In the genomic region with DNA sequence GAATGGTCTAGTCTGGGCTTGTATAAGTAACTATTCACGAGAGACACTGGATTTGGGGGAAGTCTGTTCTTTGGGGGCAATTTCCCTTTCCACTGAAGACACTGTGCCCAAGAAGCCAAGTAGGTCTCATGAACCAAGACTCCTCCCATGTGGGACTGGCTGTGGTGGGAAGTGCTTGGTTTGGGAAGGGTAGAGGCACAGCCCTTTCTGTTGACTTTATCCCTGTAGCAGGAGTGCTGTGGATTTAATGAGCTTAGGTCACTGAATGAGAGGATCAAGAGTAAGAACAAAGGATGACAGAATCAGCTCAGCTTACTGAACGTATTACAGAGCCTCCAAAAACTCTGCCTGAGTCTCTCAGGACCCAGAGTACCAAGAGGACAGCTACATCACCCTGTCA, we compare ENCODE assay signal across 26 mouse cellular contexts.
A peak's percentile ranks its signal among the peaks of the same experiment; 100 is the strongest.
DNase-seq lines count a peak whose midpoint lies in the region; ATAC-seq and TF ChIP-seq lines count a peak whose summit lies in the region.
"Had no signal": no experiment of that assay in that cellular context is flagged by ENCODE, and none has a peak within 500 bp of the region (broad histone marks: within the 10 kb centered on the region; RNA-seq: fewer than 3 reads in every experiment).

No protein-coding gene starts in this region.

- no peaks in the 10 kb centered on the region for H3K27me3 ChIP-seq in lung, embryonic 15.5 days
- no peaks in the 10 kb centered on the region for H3K27me3 ChIP-seq in midbrain, embryonic 13.5 days
- H3K27me3 ChIP-seq in midbrain, postnatal 0 days (ENCODE audit: insufficient read depth, low read length) = no peaks in the 10 kb centered on the region
- no peaks in the 10 kb centered on the region for H3K27me3 ChIP-seq in embryonic facial prominence, embryonic 14.5 days (replicated peaks; ENCODE audit: control insufficient read depth, insufficient read depth, low read length)
- H3K27me3 ChIP-seq: CH12.LX; forebrain, embryonic 12.5 days; forebrain, embryonic 15.5 days; hindbrain, embryonic 12.5 days; hindbrain, embryonic 15.5 days had no signal

- TF ChIP-seq CTCF in midbrain, postnatal 0 days (IDR thresholded peaks at IDR 0.05) = no peak

- H3K9me3 ChIP-seq in lung, embryonic 15.5 days = no peaks in the 10 kb centered on the region
- H3K9me3 ChIP-seq in midbrain, embryonic 13.5 days = no peaks in the 10 kb centered on the region
- H3K9me3 ChIP-seq in midbrain, postnatal 0 days (ENCODE audit: low read length) = no peaks in the 10 kb centered on the region
- no peaks in the 10 kb centered on the region for H3K9me3 ChIP-seq in embryonic facial prominence, embryonic 14.5 days (ENCODE audit: control insufficient read depth, low read length)
- H3K9me3 ChIP-seq: forebrain, embryonic 12.5 days; forebrain, embryonic 15.5 days; hindbrain, embryonic 12.5 days; hindbrain, embryonic 15.5 days had no signal

- no peak for DNase-seq in lung, postnatal 10 days
- no peak for DNase-seq in midbrain, postnatal 0 days (ENCODE audit: low spot score)
- DNase-seq in embryonic facial prominence, embryonic 14.5 days (ENCODE audit: low spot score) = peak; percentile 24
- no peak for DNase-seq in right cerebral cortex, adult 18-20 months
- no peak for DNase-seq in adrenal gland, postnatal 4 days (ENCODE audit: low spot score in 2 of 2)
- DNase-seq: adrenal gland, postnatal 10 days; adrenal gland, postnatal 36 days; B cell, adult 2 months; cerebellum, adult 11-12 months; cerebellum, adult 8-10 months; cerebellum, postnatal 10 days; cerebellum, postnatal 36 days; embryo, embryonic 11 days; gastrocnemius, postnatal 25 days; heart, adult 2 months had no signal

- 0 out of 2 replicates have a peak overlapping the region, but pooled peaks have one; percentile 4 for H3K27ac ChIP-seq in lung, embryonic 15.5 days
- H3K27ac ChIP-seq in midbrain, embryonic 13.5 days = no peak overlapping the region
- no peak overlapping the region for H3K27ac ChIP-seq in midbrain, postnatal 0 days (ENCODE audit: low read depth, low read length)
- H3K27ac ChIP-seq in embryonic facial prominence, embryonic 14.5 days (replicated peaks; ENCODE audit: low read depth, low read length) = no peak overlapping the region
- H3K27ac ChIP-seq: forebrain, embryonic 12.5 days; forebrain, embryonic 15.5 days; heart, adult 2 months; hindbrain, embryonic 12.5 days; hindbrain, embryonic 15.5 days had no signal

- 30% methylated on average over 2 of the region's 2 CpGs for WGBS in lung, embryonic 15.5 days
- WGBS in midbrain, embryonic 13.5 days = 23% methylated on average over 2 of the region's 2 CpGs
- 37% methylated on average over 2 of the region's 2 CpGs for WGBS in midbrain, postnatal 0 days
- 23% methylated on average over 2 of the region's 2 CpGs for WGBS in embryonic facial prominence, embryonic 14.5 days

- no peak for ATAC-seq in lung, embryonic 15.5 days (ENCODE audit: borderline replicate concordance, extremely low read depth, low FRiP score, low TSS enrichment)
- ATAC-seq in midbrain, embryonic 13.5 days = 0 out of 2 replicates have a peak, but pooled peaks have one; percentile 50
- no peak for ATAC-seq in midbrain, postnatal 0 days (ENCODE audit: low FRiP score)
- peak; percentile 56; the same call in 1 of the 2 replicates for ATAC-seq in embryonic facial prominence, embryonic 14.5 days (ENCODE audit: low read depth)
- ATAC-seq: Patski had no signal

- H3K4me3 ChIP-seq in lung, embryonic 15.5 days = no peak overlapping the region
- no peak overlapping the region for H3K4me3 ChIP-seq in midbrain, embryonic 13.5 days (replicated peaks)
- no peak overlapping the region for H3K4me3 ChIP-seq in midbrain, postnatal 0 days (ENCODE audit: low read depth, low read length)
- no peak overlapping the region for H3K4me3 ChIP-seq in embryonic facial prominence, embryonic 14.5 days (ENCODE audit: low read depth, low read length)
- H3K4me3 ChIP-seq: erythroblast, embryonic 14.5 days; forebrain, embryonic 12.5 days; forebrain, embryonic 15.5 days; heart, adult 2 months; hindbrain, embryonic 12.5 days; hindbrain, embryonic 15.5 days had no signal

- H3K9ac ChIP-seq in lung, embryonic 15.5 days = no peak overlapping the region
- no peak overlapping the region for H3K9ac ChIP-seq in midbrain, embryonic 13.5 days (replicated peaks)
- no peak overlapping the region for H3K9ac ChIP-seq in midbrain, postnatal 0 days (replicated peaks; ENCODE audit: low read length, poor library complexity, severe bottlenecking)
- no peak overlapping the region for H3K9ac ChIP-seq in embryonic facial prominence, embryonic 14.5 days (ENCODE audit: low read depth, low read length)
- H3K9ac ChIP-seq: forebrain, embryonic 12.5 days; forebrain, embryonic 15.5 days; hindbrain, embryonic 12.5 days; hindbrain, embryonic 15.5 days had no signal

- H3K4me1 ChIP-seq in lung, embryonic 15.5 days = peaks cover 11% of the 10 kb centered on the region; the same call in 1 of the 2 replicates
- no peaks in the 10 kb centered on the region for H3K4me1 ChIP-seq in midbrain, embryonic 13.5 days (replicated peaks)
- H3K4me1 ChIP-seq in midbrain, postnatal 0 days (ENCODE audit: insufficient read depth, low read length) = no peaks in the 10 kb centered on the region; the same call in 1 of the 2 replicates
- H3K4me1 ChIP-seq in embryonic facial prominence, embryonic 14.5 days (ENCODE audit: control insufficient read depth, insufficient read depth, low read length) = peaks cover 8% of the 10 kb centered on the region
- H3K4me1 ChIP-seq: forebrain, embryonic 15.5 days; hindbrain, embryonic 15.5 days had no signal

- H3K36me3 ChIP-seq in lung, embryonic 15.5 days = no peaks in the 10 kb centered on the region
- H3K36me3 ChIP-seq in midbrain, embryonic 13.5 days = no peaks in the 10 kb centered on the region
- no peaks in the 10 kb centered on the region for H3K36me3 ChIP-seq in midbrain, postnatal 0 days (ENCODE audit: insufficient read depth, low read length)
- H3K36me3 ChIP-seq in embryonic facial prominence, embryonic 14.5 days (ENCODE audit: control insufficient read depth, insufficient read depth, low read length) = no peaks in the 10 kb centered on the region
- H3K36me3 ChIP-seq: forebrain, embryonic 12.5 days; forebrain, embryonic 15.5 days; G1E; hindbrain, embryonic 12.5 days; hindbrain, embryonic 15.5 days had no signal

- H3K4me2 ChIP-seq in lung, embryonic 15.5 days = no peak overlapping the region
- no peak overlapping the region for H3K4me2 ChIP-seq in midbrain, embryonic 13.5 days (replicated peaks)
- H3K4me2 ChIP-seq in midbrain, postnatal 0 days (ENCODE audit: low read depth, low read length, poor library complexity, severe bottlenecking) = no peak overlapping the region
- no peak overlapping the region for H3K4me2 ChIP-seq in embryonic facial prominence, embryonic 14.5 days (ENCODE audit: low read depth, low read length)
- H3K4me2 ChIP-seq: forebrain, embryonic 12.5 days; forebrain, embryonic 15.5 days; heart, embryonic 11.5 days; hindbrain, embryonic 12.5 days; hindbrain, embryonic 15.5 days had no signal

Comparison
In these comparisons a context has a peak if more than half of its experiments do, and no peak if none do; other contexts are left out.
1. ATAC-seq: peak in midbrain, embryonic 13.5 days (single experiment) and embryonic facial prominence, embryonic 14.5 days (single experiment); none in lung, embryonic 15.5 days (single experiment) and midbrain, postnatal 0 days (single experiment).